Mouse (Mus musculus): ENCODE data around the gene Smco2. TPM values are rescaled to one million over a fixed set of nuclear protein-coding genes. Genes with fewer than 3 reads are reported as not detected.
"Not testable (repeated sequence)": the region's sequence is repeated elsewhere in the genome, so short reads cannot be mapped to it uniquely, and the experiment has no call there.

Smco2 gene
- polyA plus RNA-seq, 1 experiment from 2014 or later, result not detected

DNA sequence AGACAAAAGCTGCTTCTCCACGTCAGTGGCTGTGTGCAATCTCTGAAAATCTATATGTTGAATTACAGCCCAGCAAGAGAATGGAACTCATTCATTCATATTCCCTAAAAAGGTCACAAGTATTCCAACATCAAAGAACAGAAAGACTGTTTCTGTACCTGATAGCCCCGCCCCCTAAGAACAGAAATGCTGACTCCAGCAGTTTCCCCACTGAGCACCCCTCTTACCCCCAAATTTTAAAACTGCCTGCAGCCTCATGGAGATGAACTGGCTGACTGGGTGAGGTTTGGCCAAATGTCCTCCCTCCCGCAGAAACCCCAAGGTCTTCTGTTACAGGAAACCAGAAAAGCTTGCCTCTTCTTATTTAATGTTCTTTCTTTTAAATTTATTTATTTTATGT, 2.5 kb upstream of the Smco2 start:
- no peak overlapping the region for H3K27ac ChIP-seq (ENCODE audit: low read length)
- H3K9ac ChIP-seq (ENCODE audit: low read depth, low read length), result no peak overlapping the region
- H3K4me2 ChIP-seq (ENCODE audit: low read depth, low read length), result no peak overlapping the region
- no peak overlapping the region for H3K4me3 ChIP-seq (ENCODE audit: low read depth, low read length)
- no peaks in the 10 kb centered on the region for H3K27me3 ChIP-seq (ENCODE audit: control insufficient read depth, insufficient read depth, low read depth, low read length)
- no peaks in the 10 kb centered on the region for H3K9me3 ChIP-seq (replicated peaks; ENCODE audit: control insufficient read depth, low read length)
- H3K36me3 ChIP-seq (ENCODE audit: control insufficient read depth, insufficient read depth), result no peaks in the 10 kb centered on the region
- H3K4me1 ChIP-seq (ENCODE audit: control insufficient read depth, low read depth, low read length), result peaks cover 7% of the 10 kb centered on the region
- 71% methylated on average over 3 of the region's 3 CpGs for WGBS (ENCODE audit: insufficient replicate concordance)
- no peak for ATAC-seq (ENCODE audit: low read depth)

- no peak overlapping the region for H3K4me3 ChIP-seq (ENCODE audit: low read depth, low read length)
- H3K9me3 ChIP-seq (replicated peaks; ENCODE audit: control insufficient read depth, low read length), result no peaks in the 10 kb centered on the region
- no peak overlapping the region for H3K9ac ChIP-seq (ENCODE audit: low read depth, low read length)
- WGBS (ENCODE audit: insufficient replicate concordance), result 72% methylated on average over 3 of the region's 3 CpGs
- no peak for ATAC-seq (ENCODE audit: low read depth)
- H3K27me3 ChIP-seq (ENCODE audit: control insufficient read depth, insufficient read depth, low read depth, low read length), result no peaks in the 10 kb centered on the region
- no peaks in the 10 kb centered on the region for H3K36me3 ChIP-seq (ENCODE audit: control insufficient read depth, insufficient read depth)
- peaks cover 7% of the 10 kb centered on the region for H3K4me1 ChIP-seq (ENCODE audit: control insufficient read depth, low read depth, low read length)
- H3K27ac ChIP-seq (ENCODE audit: low read length), result no peak overlapping the region
- H3K4me2 ChIP-seq (ENCODE audit: low read depth, low read length), result no peak overlapping the region
These were observed 1.6 kb upstream of the Smco2 start for GRCm38 (mm10) chr6:146848281-146848680.

DNA sequence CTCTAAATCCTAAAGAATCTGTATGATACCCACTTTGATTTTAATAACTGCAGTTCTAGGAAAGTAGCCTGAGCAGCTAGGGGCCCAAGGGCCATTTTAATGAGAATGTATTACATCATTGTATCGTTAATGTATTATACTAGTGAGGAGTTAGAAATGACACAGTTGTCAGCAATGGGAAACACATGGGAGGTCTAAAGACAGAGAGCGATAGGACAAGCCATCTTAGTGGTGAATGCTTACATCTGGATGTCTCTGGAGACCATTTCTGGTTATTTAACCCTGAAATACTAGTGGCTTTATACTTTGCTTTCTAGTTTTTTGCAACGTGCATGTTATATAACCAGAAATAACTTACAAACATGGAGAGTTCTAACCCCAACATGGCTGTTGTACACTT, 2.0 kb downstream of the Smco2 start:
- H3K4me2 ChIP-seq (ENCODE audit: low read depth, low read length), result no peak overlapping the region
- ATAC-seq (ENCODE audit: low read depth), result no peak
- H3K27ac ChIP-seq (ENCODE audit: low read length), result no peak overlapping the region
- peaks cover 7% of the 10 kb centered on the region for H3K4me1 ChIP-seq (ENCODE audit: control insufficient read depth, low read depth, low read length)
- H3K9ac ChIP-seq (ENCODE audit: low read depth, low read length), result no peak overlapping the region
- no peaks in the 10 kb centered on the region; the same call in 1 of the 2 replicates for H3K9me3 ChIP-seq (replicated peaks; ENCODE audit: control insufficient read depth, low read length)
- no peaks in the 10 kb centered on the region for H3K27me3 ChIP-seq (ENCODE audit: control insufficient read depth, insufficient read depth, low read depth, low read length)
- no peak overlapping the region for H3K4me3 ChIP-seq (ENCODE audit: low read depth, low read length)
- 75% methylated on average over 3 of the region's 3 CpGs for WGBS (ENCODE audit: insufficient replicate concordance)
- H3K36me3 ChIP-seq (ENCODE audit: control insufficient read depth, insufficient read depth), result no peaks in the 10 kb centered on the region

GRCm38 (mm10) chr6:146852739-146853138, 2.8 kb downstream of the Smco2 start:
- Histone ChIP-seq H3K27ac (ENCODE audit: low read length) (no peak overlapping the region), H3K9me3 (replicated peaks; ENCODE audit: control insufficient read depth, low read length) (no peaks in the 10 kb centered on the region; the same call in 1 of the 2 replicates), H3K4me2 (ENCODE audit: low read depth, low read length) (no peak overlapping the region), H3K27me3 (ENCODE audit: control insufficient read depth, insufficient read depth, low read depth, low read length) (no peaks in the 10 kb centered on the region), H3K4me1 (ENCODE audit: control insufficient read depth, low read depth, low read length) (peaks cover 7% of the 10 kb centered on the region), H3K4me3 (ENCODE audit: low read depth, low read length) (no peak overlapping the region), H3K9ac (ENCODE audit: low read depth, low read length) (no peak overlapping the region), H3K36me3 (ENCODE audit: control insufficient read depth, insufficient read depth) (no peaks in the 10 kb centered on the region)
- 53% methylated on average over 4 of the region's 4 CpGs for WGBS (ENCODE audit: insufficient replicate concordance)
- ATAC-seq (ENCODE audit: low read depth), result 0 out of 2 replicates have a peak, but pooled peaks have one; percentile 18

DNA sequence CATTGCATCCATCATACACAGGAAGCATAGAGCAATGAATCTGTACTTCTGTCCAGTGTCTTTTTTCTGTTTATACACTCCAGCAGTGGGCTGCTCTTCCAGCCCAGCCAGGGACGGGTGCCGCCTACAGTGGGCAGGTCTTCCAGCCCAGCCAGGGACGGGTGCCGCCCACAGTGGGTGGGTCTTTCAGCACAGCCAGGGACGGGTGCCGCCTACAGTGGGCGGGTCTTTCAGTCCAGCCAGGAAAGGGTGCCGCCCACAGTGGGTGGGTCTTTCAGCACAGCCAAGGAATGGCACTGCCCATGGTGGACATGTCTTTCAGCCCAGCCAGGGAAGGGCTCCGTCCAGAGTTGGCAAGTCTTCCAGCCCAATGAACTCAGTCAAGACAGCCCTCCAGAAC, 5.3 kb downstream of the Smco2 start:
- H3K4me3 ChIP-seq (ENCODE audit: low read depth, low read length), result no peak overlapping the region
- H3K4me1 ChIP-seq (ENCODE audit: control insufficient read depth, low read depth, low read length), result peaks cover 5% of the 10 kb centered on the region; the same call in 1 of the 2 replicates
- no peak overlapping the region for H3K27ac ChIP-seq (ENCODE audit: low read length)
- WGBS (ENCODE audit: insufficient replicate concordance), result 70% methylated on average over 9 of the region's 9 CpGs
- no peak overlapping the region for H3K9ac ChIP-seq (ENCODE audit: low read depth, low read length)
- no peaks in the 10 kb centered on the region; the same call in 1 of the 2 replicates for H3K9me3 ChIP-seq (replicated peaks; ENCODE audit: control insufficient read depth, low read length)
- peak; percentile 89 for ATAC-seq (ENCODE audit: low read depth)
- H3K36me3 ChIP-seq (ENCODE audit: control insufficient read depth, insufficient read depth), result no peaks in the 10 kb centered on the region
- no peak overlapping the region for H3K4me2 ChIP-seq (ENCODE audit: low read depth, low read length)
- no peaks in the 10 kb centered on the region for H3K27me3 ChIP-seq (ENCODE audit: control insufficient read depth, insufficient read depth, low read depth, low read length)

- H3K4me3 ChIP-seq (ENCODE audit: low read depth, low read length), result no peak overlapping the region
- no peaks in the 10 kb centered on the region; the same call in 1 of the 2 replicates for H3K4me1 ChIP-seq (ENCODE audit: control insufficient read depth, low read depth, low read length)
- H3K27me3 ChIP-seq (ENCODE audit: control insufficient read depth, insufficient read depth, low read depth, low read length), result no peaks in the 10 kb centered on the region
- no peaks in the 10 kb centered on the region; the same call in 1 of the 2 replicates for H3K9me3 ChIP-seq (replicated peaks; ENCODE audit: control insufficient read depth, low read length)
- no peak overlapping the region for H3K9ac ChIP-seq (ENCODE audit: low read depth, low read length)
- ATAC-seq (ENCODE audit: low read depth), result no peak
- H3K36me3 ChIP-seq (ENCODE audit: control insufficient read depth, insufficient read depth), result no peaks in the 10 kb centered on the region
- H3K27ac ChIP-seq (ENCODE audit: low read length), result no peak overlapping the region
- no peak overlapping the region for H3K4me2 ChIP-seq (ENCODE audit: low read depth, low read length)
- WGBS (ENCODE audit: insufficient replicate concordance), result 81% methylated on average over 2 of the region's 2 CpGs
These were observed 7.5 kb downstream of the Smco2 start for GRCm38 (mm10) chr6:146857386-146857785.

GRCm38 (mm10) chr6:146863154-146863553, 13.2 kb downstream of the Smco2 start:
- Histone ChIP-seq H3K36me3 (ENCODE audit: control insufficient read depth, insufficient read depth) (no peaks in the 10 kb centered on the region), H3K4me1 (ENCODE audit: control insufficient read depth, low read depth, low read length) (no peaks in the 10 kb centered on the region), H3K4me2 (ENCODE audit: low read depth, low read length) (no peak overlapping the region), H3K9ac (ENCODE audit: low read depth, low read length) (no peak overlapping the region), H3K27ac (ENCODE audit: low read length) (no peak overlapping the region), H3K4me3 (ENCODE audit: low read depth, low read length) (no peak overlapping the region), H3K9me3 (replicated peaks; ENCODE audit: control insufficient read depth, low read length) (no peaks in the 10 kb centered on the region), H3K27me3 (ENCODE audit: control insufficient read depth, insufficient read depth, low read depth, low read length) (no peaks in the 10 kb centered on the region)
- 68% methylated on average over 2 of the region's 2 CpGs for WGBS (ENCODE audit: insufficient replicate concordance)
- ATAC-seq (ENCODE audit: low read depth), result no peak

GRCm38 (mm10) chr6:146864370-146864769, 14.5 kb downstream of the Smco2 start:
- not testable (repeated sequence) for H3K27me3 ChIP-seq (ENCODE audit: control insufficient read depth, insufficient read depth, low read depth, low read length); H3K4me2 ChIP-seq (ENCODE audit: low read depth, low read length); ATAC-seq (ENCODE audit: low read depth); H3K36me3 ChIP-seq (ENCODE audit: control insufficient read depth, insufficient read depth); H3K9me3 ChIP-seq (replicated peaks; ENCODE audit: control insufficient read depth, low read length); H3K27ac ChIP-seq (ENCODE audit: low read length); H3K9ac ChIP-seq (ENCODE audit: low read depth, low read length); H3K4me3 ChIP-seq (ENCODE audit: low read depth, low read length); H3K4me1 ChIP-seq (ENCODE audit: control insufficient read depth, low read depth, low read length)
- WGBS (ENCODE audit: insufficient replicate concordance), result 46% methylated on average over 3 of the region's 5 CpGs

DNA sequence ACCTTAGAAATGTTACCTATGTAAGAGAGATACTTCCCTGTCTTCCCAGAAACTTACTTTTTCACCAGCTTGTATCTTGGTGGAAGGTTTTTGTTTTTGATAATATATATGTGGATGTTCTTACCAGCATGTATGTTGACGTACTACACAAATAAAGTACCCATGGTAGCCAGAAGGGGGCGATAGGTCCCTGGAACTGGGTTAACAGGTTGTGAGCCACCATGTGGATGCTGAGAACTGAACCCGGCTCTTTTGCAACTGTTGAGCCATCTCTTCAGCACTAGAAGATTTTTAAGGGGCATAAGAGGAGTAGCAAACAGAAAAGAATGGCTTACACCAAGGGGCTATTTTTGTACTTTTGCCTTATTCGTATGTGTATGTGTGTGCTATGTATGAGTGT, 15.8 kb downstream of the Smco2 start:
- Histone ChIP-seq H3K4me3 (ENCODE audit: low read depth, low read length) (no peak overlapping the region), H3K9ac (ENCODE audit: low read depth, low read length) (no peak overlapping the region), H3K27me3 (ENCODE audit: control insufficient read depth, insufficient read depth, low read depth, low read length) (no peaks in the 10 kb centered on the region), H3K4me1 (ENCODE audit: control insufficient read depth, low read depth, low read length) (no peaks in the 10 kb centered on the region), H3K36me3 (ENCODE audit: control insufficient read depth, insufficient read depth) (no peaks in the 10 kb centered on the region), H3K9me3 (replicated peaks; ENCODE audit: control insufficient read depth, low read length) (no peaks in the 10 kb centered on the region), H3K27ac (ENCODE audit: low read length) (no peak overlapping the region), H3K4me2 (ENCODE audit: low read depth, low read length) (no peak overlapping the region)
- 68% methylated on average over 4 of the region's 4 CpGs for WGBS (ENCODE audit: insufficient replicate concordance)
- no peak for ATAC-seq (ENCODE audit: low read depth)

Measured in liver, embryonic 16.5 days (tissue).